Comparison of ENCODE assay signal across 21 mouse cellular contexts in the genomic region with DNA sequence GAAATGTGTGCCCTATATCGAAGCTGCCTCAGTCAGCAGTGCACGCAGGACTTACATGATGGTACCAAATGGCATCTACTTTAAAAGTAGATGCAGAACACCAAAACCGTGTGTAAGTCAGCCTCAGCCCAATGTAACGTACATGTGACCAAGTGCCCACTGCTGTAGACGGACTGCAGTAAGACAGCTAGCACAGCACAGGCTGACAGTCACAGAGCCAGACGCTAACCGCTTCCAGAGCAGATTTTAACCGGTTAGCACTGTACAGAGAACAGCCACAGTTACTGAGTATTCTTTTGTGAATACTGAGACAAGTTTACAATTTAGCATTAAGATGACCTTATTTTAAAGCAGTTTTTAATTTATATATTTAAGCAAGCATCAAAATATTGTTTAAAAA.
A peak's percentile ranks its signal among the peaks of the same experiment; 100 is the strongest.
DNase-seq lines count a peak whose midpoint lies in the region; ATAC-seq and TF ChIP-seq lines count a peak whose summit lies in the region.
"Had no signal": no experiment of that assay in that cellular context is flagged by ENCODE, and none has a peak within 500 bp of the region (broad histone marks: within the 10 kb centered on the region; RNA-seq: fewer than 3 reads in every experiment).

No protein-coding gene starts in this region.

- TF ChIP-seq CTCF in midbrain, postnatal 0 days (IDR thresholded peaks at IDR 0.05): no peak

- DNase-seq in forebrain, embryonic 14.5 days (ENCODE audit: low spot score): peak; percentile 17
- no peak for DNase-seq in forebrain, embryonic 10.5 days (ENCODE audit: extremely low spot score, low spot score)
- no peak for DNase-seq in midbrain, embryonic 11.5 days (ENCODE audit: low spot score, missing footprints)
- DNase-seq in midbrain, postnatal 0 days (ENCODE audit: low spot score): no peak
- DNase-seq in left cerebral cortex, postnatal 14 days (ENCODE audit: low spot score in 2 of 2): no peak
- DNase-seq: adrenal gland, adult 2 months; adrenal gland, postnatal 25 days; cerebellum, adult 11 months; cerebellum, adult 8-10 months; cerebellum, postnatal 14 days; embryo, embryonic 11 days; gastrocnemius, adult 2 months; gastrocnemius, postnatal 25 days had no signal

- H3K4me1 ChIP-seq in forebrain, embryonic 14.5 days (ENCODE audit: control insufficient read depth, insufficient read depth, low read length): peaks cover 12% of the 10 kb centered on the region
- H3K4me1 ChIP-seq in forebrain, embryonic 10.5 days: peaks cover 38% of the 10 kb centered on the region
- peaks cover 6% of the 10 kb centered on the region; the same call in 1 of the 2 replicates for H3K4me1 ChIP-seq in midbrain, embryonic 11.5 days (ENCODE audit: control insufficient read depth, insufficient read depth, low read length)
- H3K4me1 ChIP-seq in midbrain, postnatal 0 days (ENCODE audit: insufficient read depth, low read length): no peaks in the 10 kb centered on the region
- peaks cover 14% of the 10 kb centered on the region for H3K4me1 ChIP-seq in forebrain, embryonic 15.5 days
- peaks cover 10% of the 10 kb centered on the region for H3K4me1 ChIP-seq in midbrain, embryonic 16.5 days (ENCODE audit: control insufficient read depth, insufficient read depth, low read length)

- WGBS in forebrain, embryonic 14.5 days: 80% methylated on average over 8 of the region's 8 CpGs
- WGBS in forebrain, embryonic 10.5 days: 94% methylated on average over 8 of the region's 8 CpGs
- 89% methylated on average over 8 of the region's 8 CpGs for WGBS in midbrain, embryonic 11.5 days
- 82% methylated on average over 8 of the region's 8 CpGs for WGBS in midbrain, postnatal 0 days
- 79% methylated on average over 8 of the region's 8 CpGs for WGBS in forebrain, embryonic 15.5 days
- 76% methylated on average over 8 of the region's 8 CpGs for WGBS in midbrain, embryonic 16.5 days

- H3K4me2 ChIP-seq in forebrain, embryonic 14.5 days (ENCODE audit: low read length): no peak overlapping the region
- no peak overlapping the region for H3K4me2 ChIP-seq in midbrain, embryonic 11.5 days
- no peak overlapping the region for H3K4me2 ChIP-seq in midbrain, postnatal 0 days (ENCODE audit: low read depth, low read length, poor library complexity, severe bottlenecking)
- H3K4me2 ChIP-seq in forebrain, embryonic 15.5 days (replicated peaks): no peak overlapping the region
- no peak overlapping the region for H3K4me2 ChIP-seq in midbrain, embryonic 16.5 days (ENCODE audit: low read length)
- H3K4me2 ChIP-seq: embryonic facial prominence, embryonic 13.5 days; heart, embryonic 12.5 days had no signal

- intact Hi-C loops in left cerebral cortex, postnatal 14 days (cut with DNase I): loop anchor here (5.0 kb wide), 1 partner anchor 199 kb away; a partner anchor contains a TSS

- ATAC-seq in forebrain, embryonic 14.5 days: peak; percentile 37; the same call in 1 of the 2 replicates
- ATAC-seq in midbrain, embryonic 11.5 days (ENCODE audit: low FRiP score): peak; percentile 68; the same call in 1 of the 2 replicates
- ATAC-seq in midbrain, postnatal 0 days (ENCODE audit: low FRiP score): no peak
- ATAC-seq in forebrain, embryonic 15.5 days (replicated peaks): 0 out of 2 replicates have a peak, but pooled peaks have one; percentile 55
- 0 out of 2 replicates have a peak, but pooled peaks have one; percentile 49 for ATAC-seq in midbrain, embryonic 16.5 days
- ATAC-seq: hindbrain, embryonic 16.5 days; inflammation-experienced regulatory T-cells, adult 6 months; intestine, postnatal 0 days had no signal

- H3K27me3 ChIP-seq in forebrain, embryonic 14.5 days (replicated peaks; ENCODE audit: control insufficient read depth, insufficient read depth, low read length): no peaks in the 10 kb centered on the region
- H3K27me3 ChIP-seq in forebrain, embryonic 10.5 days (ENCODE audit: poor library complexity, severe bottlenecking): no peaks in the 10 kb centered on the region
- H3K27me3 ChIP-seq in midbrain, embryonic 11.5 days (ENCODE audit: control insufficient read depth, insufficient read depth, low read length): no peaks in the 10 kb centered on the region
- H3K27me3 ChIP-seq in midbrain, postnatal 0 days (ENCODE audit: insufficient read depth, low read length): no peaks in the 10 kb centered on the region
- H3K27me3 ChIP-seq in forebrain, embryonic 15.5 days: no peaks in the 10 kb centered on the region
- H3K27me3 ChIP-seq in midbrain, embryonic 16.5 days (ENCODE audit: control insufficient read depth, insufficient read depth, low read depth, low read length): no peaks in the 10 kb centered on the region
- H3K27me3 ChIP-seq: embryonic facial prominence, embryonic 13.5 days; heart, embryonic 12.5 days had no signal

- no peaks in the 10 kb centered on the region for H3K9me3 ChIP-seq in forebrain, embryonic 14.5 days (replicated peaks; ENCODE audit: control insufficient read depth, low read length)
- no peaks in the 10 kb centered on the region for H3K9me3 ChIP-seq in forebrain, embryonic 10.5 days
- no peaks in the 10 kb centered on the region for H3K9me3 ChIP-seq in midbrain, embryonic 11.5 days (ENCODE audit: control insufficient read depth, low read length)
- H3K9me3 ChIP-seq in midbrain, postnatal 0 days (ENCODE audit: low read length): no peaks in the 10 kb centered on the region
- H3K9me3 ChIP-seq in forebrain, embryonic 15.5 days: no peaks in the 10 kb centered on the region
- H3K9me3 ChIP-seq in midbrain, embryonic 16.5 days (replicated peaks; ENCODE audit: control insufficient read depth, low read length, poor library complexity, severe bottlenecking): no peaks in the 10 kb centered on the region
- H3K9me3 ChIP-seq: embryonic facial prominence, embryonic 13.5 days; heart, embryonic 12.5 days; hindbrain, embryonic 10.5 days had no signal

- H3K4me3 ChIP-seq in forebrain, embryonic 14.5 days (ENCODE audit: low read depth, low read length): no peak overlapping the region
- no peak overlapping the region for H3K4me3 ChIP-seq in forebrain, embryonic 10.5 days
- no peak overlapping the region for H3K4me3 ChIP-seq in midbrain, embryonic 11.5 days (ENCODE audit: low read depth, low read length)
- no peak overlapping the region for H3K4me3 ChIP-seq in midbrain, postnatal 0 days (ENCODE audit: low read depth, low read length)
- no peak overlapping the region for H3K4me3 ChIP-seq in forebrain, embryonic 15.5 days
- H3K4me3 ChIP-seq in midbrain, embryonic 16.5 days (ENCODE audit: low read depth, low read length): no peak overlapping the region
- H3K4me3 ChIP-seq: embryonic facial prominence, embryonic 13.5 days; gastrocnemius, adult 2 months; heart, embryonic 12.5 days; hindbrain, embryonic 10.5 days had no signal

- no peaks in the 10 kb centered on the region for H3K36me3 ChIP-seq in forebrain, embryonic 14.5 days (ENCODE audit: control insufficient read depth, insufficient read depth, low read length)
- no peaks in the 10 kb centered on the region for H3K36me3 ChIP-seq in forebrain, embryonic 10.5 days (replicated peaks)
- no peaks in the 10 kb centered on the region for H3K36me3 ChIP-seq in midbrain, embryonic 11.5 days (ENCODE audit: control insufficient read depth, insufficient read depth, low read length)
- no peaks in the 10 kb centered on the region for H3K36me3 ChIP-seq in midbrain, postnatal 0 days (ENCODE audit: insufficient read depth, low read length)
- H3K36me3 ChIP-seq in forebrain, embryonic 15.5 days: no peaks in the 10 kb centered on the region
- H3K36me3 ChIP-seq in midbrain, embryonic 16.5 days (ENCODE audit: control insufficient read depth, insufficient read depth, low read length): no peaks in the 10 kb centered on the region
- H3K36me3 ChIP-seq: heart, embryonic 12.5 days; hindbrain, embryonic 10.5 days had no signal

- H3K9ac ChIP-seq in forebrain, embryonic 14.5 days (ENCODE audit: low read length): no peak overlapping the region
- no peak overlapping the region for H3K9ac ChIP-seq in midbrain, embryonic 11.5 days (ENCODE audit: low read length)
- no peak overlapping the region for H3K9ac ChIP-seq in midbrain, postnatal 0 days (replicated peaks; ENCODE audit: low read length, poor library complexity, severe bottlenecking)
- H3K9ac ChIP-seq in forebrain, embryonic 15.5 days (replicated peaks): no peak overlapping the region
- H3K9ac ChIP-seq in midbrain, embryonic 16.5 days (ENCODE audit: low read depth, low read length): no peak overlapping the region
- H3K9ac ChIP-seq: embryonic facial prominence, embryonic 13.5 days; heart, embryonic 12.5 days had no signal

- H3K27ac ChIP-seq in forebrain, embryonic 14.5 days (ENCODE audit: low read depth, low read length): no peak overlapping the region
- no peak overlapping the region for H3K27ac ChIP-seq in forebrain, embryonic 10.5 days
- H3K27ac ChIP-seq in midbrain, embryonic 11.5 days (ENCODE audit: low read depth, low read length): no peak overlapping the region
- H3K27ac ChIP-seq in midbrain, postnatal 0 days (ENCODE audit: low read depth, low read length): no peak overlapping the region
- H3K27ac ChIP-seq in forebrain, embryonic 15.5 days (replicated peaks): no peak overlapping the region
- H3K27ac ChIP-seq in midbrain, embryonic 16.5 days (ENCODE audit: low read length): no peak overlapping the region
- H3K27ac ChIP-seq: embryonic facial prominence, embryonic 13.5 days; gastrocnemius, adult 2 months; hindbrain, embryonic 10.5 days had no signal
